Mouse (Mus musculus): ENCODE results near the gene Tk1.

GRCm38 (mm10) chr11:117826916-117827315 lies 1.0 kb upstream of the Tk1 start:
- TF ChIP-seq POLR2A (IDR thresholded peaks at IDR 0.05; ENCODE audit: low read depth, low read length) (no peak), CTCF (IDR thresholded peaks at IDR 0.05; ENCODE audit: extremely low read depth, insufficient read depth, insufficient read length, insufficient replicate concordance) (no peak)
